Mouse (Mus musculus) mature B cell (primary cell): ENCODE data around the gene Lsp1.

Source experiments
- in situ Hi-C: fragments of 300-500 bp; cut with MboI; formaldehyde crosslinking; loops from 2 replicates; pipeline ENCODE4 v1.14.3; 2019

The Lsp1 gene

DNA sequence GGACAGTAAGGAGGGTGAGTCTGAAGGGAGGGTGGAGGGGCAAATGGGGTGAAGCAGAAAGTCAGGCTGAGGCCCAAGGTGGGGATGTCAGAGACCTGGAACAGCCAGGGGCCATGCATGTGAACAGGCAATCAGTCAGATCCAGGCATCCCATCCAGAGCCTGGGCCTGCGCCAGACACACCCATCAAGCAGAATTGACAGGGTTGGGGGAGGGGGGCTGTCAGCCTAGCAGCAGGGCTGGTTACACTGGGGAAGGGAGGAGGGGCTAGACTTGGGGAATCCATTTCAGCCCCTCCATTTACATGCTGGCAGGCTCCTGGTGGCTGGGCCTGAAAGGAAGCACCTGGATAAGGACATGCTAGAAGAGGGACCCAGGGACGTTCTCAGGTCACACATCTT, 45.3 kb downstream of the Lsp1 start:
- in situ Hi-C loops: no loop called here

DNA sequence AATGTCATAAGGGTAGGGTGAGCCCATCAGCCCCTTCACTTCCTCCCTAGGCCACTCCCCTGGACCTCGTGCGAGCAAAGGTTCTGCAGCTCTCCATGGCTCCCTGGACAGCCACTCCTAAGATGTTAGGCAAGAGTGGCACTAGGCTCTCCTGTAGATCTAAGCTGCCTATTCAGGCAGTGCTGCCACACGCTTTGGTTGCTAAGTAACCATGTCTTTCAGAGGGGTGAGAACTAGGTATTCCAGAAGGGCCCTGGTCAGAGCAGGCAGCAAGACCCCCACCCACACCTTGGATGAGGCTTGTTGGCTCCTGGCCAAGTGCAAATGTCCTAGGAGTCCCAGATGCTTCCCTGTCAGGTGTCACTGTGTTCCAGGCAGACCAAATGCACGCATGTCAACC, 45.9 kb downstream of the Lsp1 start:
- in situ Hi-C loops: no loop called here

DNA sequence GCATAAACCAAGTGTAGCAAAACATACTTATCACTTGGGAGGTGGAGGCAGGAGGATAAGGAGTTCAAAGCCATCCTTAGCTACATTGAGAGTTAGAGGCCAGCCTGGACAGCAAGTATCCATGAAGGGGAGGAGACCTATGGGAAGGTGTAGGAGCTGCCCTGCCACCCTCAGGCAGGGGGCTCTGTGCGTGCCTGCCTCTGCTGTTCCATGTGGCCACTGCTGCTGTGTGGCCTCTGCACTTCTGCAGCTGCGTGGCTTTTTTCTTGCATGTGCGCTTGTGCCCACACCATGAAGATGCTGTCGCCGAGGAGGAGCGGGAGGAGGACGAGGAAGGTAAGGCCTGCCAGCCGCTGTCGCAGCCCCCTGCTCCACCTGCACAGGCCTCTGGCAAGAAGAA, 46.8 kb downstream of the Lsp1 start:
- in situ Hi-C loops: no loop called here

DNA sequence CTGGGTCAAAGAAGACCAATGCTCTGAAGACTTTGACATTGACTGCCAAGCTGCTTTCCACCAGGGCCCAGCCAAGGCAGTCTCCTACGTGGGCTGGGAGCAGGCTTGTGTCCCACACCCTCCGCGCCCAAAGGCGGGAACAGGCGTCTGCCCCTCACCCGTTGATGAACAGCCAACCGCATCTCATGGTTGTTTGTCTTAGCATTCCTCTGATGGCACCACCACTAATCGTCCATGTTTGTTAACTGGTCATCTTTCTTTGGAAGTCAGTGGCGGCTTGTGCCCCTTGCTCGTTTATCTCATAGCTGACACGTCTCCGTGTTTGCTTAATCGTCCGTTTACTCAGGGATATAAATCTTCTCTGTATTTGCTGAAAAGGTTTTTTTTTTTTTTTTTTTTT, 48.9 kb downstream of the Lsp1 start:
- in situ Hi-C loops: no loop called here

DNA sequence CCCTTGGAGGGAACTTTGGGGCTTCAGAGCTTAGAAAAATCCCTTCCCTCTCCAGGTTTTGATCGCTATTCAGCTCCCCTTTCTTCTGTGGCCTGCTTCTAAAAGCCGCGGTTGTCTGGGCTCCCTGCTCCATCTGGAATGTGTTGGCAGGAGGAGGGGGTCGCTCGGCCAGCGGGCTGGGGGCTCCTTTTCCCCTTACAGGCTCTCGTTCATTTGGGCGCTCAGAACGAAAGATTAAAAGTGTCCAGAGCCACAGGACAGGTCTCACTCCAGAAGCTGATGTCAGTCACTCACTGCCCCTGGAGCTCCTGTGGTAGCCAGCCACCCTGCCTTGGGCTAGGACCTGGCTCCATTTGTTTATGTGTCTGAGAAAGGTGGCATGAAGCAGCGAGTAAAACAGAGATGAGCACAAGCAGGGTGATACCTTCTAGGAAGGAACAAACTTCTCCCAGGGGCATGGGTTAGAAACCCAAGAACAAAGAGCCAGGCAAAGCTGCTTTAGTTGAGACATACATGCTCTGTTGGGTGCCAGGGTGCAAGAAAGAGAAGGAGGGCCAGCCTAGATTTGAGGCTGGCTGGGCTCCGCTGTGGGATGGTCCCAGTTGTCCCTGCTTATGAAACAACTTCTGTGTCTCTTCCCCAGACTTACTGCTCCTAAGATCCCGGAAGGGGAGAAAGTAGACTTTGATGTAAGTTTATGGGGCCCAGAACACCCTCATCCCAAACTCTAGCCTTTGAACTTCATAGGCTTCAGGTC, 49.6 kb downstream of the Lsp1 start:
- in situ Hi-C loops: no loop called here

DNA sequence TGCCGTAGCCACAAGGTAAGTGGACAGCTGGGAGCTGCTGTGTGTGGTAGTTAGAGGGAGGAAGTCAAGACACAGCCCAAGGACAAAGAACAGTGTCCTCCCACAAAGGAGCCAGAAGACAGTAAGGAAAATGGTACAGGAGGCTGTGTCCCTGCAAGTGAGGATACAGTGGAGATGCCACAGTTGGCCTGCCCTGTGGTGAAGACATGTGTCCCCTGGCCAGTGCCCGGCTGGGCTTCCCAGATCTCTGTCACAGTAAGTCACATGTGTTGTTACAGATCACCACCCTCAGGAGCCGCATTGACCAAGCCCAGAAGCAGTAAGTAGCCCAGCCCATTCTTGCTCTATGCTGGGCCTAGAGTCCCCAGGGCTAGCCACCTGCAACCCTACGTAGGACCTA, 53.4 kb downstream of the Lsp1 start:
- in situ Hi-C loops: no loop called here

DNA sequence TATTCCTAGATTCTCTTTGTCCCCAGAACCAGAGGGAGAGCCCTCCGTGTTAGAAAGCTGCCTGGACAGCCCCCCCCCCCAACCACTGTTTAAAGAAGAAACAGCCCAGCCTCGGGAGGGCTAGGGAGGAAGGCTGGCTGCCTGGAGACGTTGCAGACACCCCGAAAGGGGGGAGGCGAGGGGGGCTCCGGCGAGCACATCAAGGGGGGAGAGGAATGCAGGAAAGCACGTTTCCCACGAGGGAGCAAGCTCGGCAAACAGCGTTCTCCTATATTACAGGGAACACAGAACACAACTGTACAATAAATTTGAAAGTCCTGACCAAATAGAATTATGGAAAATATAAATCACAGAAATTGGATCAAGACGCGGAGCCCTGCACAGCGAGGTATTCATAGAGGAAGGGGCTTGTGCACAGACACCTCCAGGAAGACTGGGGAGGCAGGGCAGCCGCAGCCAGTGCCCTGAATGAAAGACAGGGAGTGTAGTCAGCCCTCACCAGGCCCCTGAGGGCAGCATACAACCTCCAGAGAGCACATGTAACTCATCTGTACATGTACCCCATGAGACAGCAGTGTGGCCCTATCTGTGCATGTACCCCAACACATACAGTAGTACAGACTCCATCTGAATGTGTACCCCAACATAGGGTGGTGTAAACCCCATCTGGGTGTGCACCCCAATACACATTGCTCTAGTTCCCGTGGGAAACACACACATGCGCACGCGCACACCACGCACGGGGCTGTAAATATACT, 55.8 kb downstream of the Lsp1 start:
- in situ Hi-C loops: no loop called here

DNA sequence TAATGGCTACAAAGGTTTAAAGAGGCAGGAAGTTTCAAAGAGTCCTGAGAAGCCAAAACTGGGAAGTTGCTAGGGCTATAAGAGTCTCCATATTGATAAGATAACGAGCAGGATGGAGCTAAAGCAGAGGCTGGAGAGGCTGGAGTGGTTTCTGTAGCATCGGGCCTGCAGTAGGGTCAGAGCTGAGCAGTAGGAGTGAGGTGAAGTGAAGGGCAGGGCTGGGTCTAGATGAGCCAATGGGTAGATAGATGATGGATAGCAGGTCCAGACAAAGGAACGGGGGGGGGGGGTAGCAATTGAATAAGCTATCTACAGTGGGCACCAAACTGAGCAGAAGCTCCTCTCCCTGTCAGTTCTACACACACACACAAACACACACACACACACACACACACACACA, 56.9 kb downstream of the Lsp1 start:
- in situ Hi-C loops: no loop called here

DNA sequence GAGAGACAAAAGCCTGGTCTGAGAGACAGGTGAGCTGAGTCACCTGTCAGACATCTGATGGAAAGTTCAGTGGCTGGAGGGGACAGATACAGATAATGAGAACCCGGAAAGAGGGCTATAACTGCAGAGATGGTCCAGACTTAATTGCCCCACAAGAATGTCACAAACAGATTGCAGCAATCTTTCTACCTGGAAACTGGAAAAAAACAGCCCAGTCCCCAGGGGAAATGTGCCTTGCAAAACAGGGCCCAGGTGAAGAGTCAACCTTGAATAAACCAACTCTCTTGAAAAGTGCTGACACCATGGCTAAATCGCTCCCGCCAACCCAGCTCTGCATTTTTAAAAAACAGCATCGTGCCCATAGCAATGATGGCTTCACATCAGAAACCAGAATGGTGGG, 59.7 kb downstream of the Lsp1 start:
- in situ Hi-C loops: no loop called here

DNA sequence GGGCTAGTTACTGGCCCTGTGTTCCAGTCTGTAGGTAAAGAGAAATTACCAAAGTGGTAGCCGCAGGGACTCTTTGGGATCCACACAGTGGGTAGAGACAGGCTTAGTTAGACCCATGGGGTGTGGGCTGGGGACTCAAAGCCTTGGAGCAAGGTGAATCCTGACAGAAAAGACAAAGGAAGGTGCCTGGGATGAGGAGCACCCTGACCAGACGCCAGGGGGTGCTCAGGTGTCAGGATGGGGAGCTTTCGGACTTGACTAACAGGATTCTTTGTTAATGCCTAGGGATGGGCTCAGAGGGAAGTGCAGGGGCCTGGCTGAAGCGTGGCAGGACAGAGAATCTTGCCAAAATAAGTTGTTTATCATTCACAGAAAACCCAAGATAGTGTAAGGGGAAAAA, 61.7 kb downstream of the Lsp1 start:
- in situ Hi-C loops: no loop called here

DNA sequence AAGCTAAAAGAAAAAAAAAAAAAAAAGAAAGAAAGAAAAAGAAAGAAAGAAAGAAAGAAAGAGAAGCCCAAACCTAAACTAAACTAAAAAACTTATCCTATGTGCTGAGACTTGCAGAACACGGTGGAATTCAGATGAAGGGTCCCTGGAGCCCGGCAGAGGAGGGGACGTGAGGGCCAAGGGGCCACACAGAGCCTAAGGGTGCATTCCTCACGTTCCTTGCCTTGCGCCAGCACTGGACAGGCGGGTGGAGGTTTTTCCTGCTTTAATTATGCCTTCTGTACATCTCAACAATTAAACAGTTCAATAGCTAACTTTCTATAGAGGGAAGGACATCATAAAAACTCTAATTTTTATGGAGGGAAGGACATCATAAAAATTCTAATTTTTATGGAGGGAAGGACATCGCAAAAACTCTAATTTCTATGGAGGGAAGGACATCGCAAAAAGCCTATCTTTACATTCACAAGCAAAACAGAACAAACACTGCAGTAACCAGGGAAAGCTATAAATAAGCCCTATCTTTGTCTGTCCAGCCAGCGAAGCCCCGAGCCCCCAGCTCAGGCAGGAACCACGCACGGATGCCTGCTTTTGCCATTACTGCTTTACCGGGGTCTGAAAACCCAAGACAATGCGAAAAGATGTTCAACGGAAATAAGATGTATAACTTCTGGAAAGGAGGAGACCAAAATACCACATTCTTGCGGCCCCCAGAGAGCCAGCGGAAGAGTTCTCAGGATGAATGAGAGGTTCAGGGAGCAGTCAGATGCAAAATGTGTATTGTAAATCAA, 62.8 kb downstream of the Lsp1 start:
- in situ Hi-C loops: no loop called here

DNA sequence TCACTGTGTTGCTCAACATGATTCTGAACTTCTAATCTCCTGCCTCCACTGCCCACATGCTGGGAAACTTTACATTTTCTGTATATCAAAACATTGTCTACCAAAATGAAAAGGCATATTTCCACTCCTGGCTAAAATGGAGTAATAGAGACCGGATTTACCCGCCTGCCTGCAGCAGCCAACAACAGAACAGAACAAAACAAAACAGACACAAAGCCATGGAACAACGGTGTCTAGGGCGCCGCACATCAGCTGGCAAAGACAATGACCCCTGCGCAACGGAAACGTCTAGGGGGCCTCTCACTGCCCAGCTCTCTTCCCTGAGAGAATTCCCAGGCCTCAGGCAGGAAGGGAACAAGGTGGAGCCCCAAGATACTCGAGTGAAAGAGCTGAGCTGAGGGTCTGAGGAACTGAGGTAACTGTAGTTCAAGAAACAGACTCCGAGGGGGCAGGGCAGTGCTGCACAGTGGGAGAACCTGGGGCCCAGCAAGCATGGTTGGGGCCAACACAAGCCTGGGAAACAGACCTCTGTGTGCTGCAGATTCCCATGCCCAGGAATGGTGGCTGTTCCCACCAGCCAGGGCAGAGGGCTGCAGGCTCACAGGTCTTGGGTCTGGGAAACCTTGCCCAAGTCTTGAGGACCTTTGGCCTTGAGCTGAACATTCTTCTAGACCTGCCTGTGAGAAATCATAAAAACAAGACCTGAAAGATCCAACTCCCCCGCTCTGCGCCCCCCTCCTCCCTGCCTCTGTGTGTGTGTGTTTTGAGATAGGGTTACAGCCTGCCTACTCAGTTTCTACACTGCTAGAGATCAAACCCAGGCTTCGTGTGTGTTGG, 65.0 kb downstream of the Lsp1 start:
- in situ Hi-C loops: loop anchor here (5.0 kb wide), 1 partner anchor 78 kb away; no protein-coding TSS in a partner anchor

DNA sequence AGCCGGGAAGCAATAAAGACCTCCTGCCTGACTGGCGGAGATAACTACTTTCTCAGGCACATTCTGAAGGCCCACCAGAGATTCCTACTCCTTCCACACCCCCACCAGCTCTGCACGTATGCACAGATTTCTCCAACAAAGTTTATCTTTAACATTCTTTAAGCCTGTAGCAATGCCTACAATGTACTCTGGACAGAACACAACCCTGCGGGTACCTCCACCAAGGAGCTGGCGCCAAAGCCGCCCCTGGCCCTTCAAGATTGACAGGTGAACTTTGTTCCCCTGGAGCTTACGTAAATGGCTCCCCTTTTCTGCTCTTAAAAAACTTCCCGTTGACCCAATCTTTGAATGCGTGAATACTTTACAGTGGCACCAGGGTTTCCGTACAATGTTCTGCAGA, 68.7 kb downstream of the Lsp1 start:
- in situ Hi-C loops: loop anchor here (5.0 kb wide), 1 partner anchor 82 kb away; no protein-coding TSS in a partner anchor

DNA sequence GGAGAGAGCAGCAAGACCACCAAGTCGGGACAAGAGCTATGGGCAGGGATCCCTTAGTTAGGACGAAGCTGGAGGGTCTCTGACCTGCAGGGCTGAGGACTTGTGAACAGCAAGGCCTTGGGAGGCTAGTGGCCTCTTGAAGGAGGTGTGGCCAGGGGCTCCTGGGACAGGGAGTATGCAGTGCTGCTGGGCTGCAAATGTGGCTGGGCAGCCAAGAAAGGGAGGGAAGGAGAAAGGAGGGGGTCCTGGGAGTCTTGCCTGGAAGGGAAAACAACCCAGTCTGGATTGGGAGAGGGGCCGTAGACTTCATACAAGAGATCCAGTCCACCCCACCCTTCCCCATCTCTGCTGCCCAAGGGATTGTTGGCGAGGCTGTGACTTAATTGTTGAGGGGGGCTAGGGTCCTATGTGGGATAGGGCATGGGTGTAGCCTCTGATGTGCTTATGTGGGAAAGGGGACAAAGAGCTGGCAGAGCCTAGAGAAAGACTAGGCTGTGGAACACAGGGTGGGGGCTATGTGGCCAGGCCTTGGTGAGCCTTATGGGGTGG, 71.4 kb downstream of the Lsp1 start:
- in situ Hi-C loops: no loop called here

DNA sequence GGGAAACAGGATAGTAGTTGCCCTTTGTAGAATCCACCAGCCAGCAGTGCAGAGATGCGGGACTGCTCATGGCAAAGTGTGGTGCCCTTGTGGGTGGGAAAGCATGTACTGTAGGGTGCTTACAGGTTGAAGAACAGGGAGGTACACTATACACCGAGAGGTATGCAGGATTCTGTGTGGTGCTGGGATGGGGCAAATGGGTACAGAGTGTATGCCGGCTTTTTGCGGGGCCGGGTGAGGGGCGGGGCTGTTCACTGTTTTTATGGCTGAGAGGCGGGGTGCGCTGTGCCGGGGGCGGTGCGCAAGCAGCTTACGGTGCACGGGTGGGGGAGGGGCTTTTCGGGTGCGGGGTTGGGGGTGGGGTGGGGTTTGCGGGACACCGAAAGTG, 72.1 kb downstream of the Lsp1 start, which contains the start of gene Mrpl23:
Gene Mrpl23, plus strand, starts transcription at position 16 of the 388 bp plus-strand sequence.
- in situ Hi-C loops: no loop called here

DNA sequence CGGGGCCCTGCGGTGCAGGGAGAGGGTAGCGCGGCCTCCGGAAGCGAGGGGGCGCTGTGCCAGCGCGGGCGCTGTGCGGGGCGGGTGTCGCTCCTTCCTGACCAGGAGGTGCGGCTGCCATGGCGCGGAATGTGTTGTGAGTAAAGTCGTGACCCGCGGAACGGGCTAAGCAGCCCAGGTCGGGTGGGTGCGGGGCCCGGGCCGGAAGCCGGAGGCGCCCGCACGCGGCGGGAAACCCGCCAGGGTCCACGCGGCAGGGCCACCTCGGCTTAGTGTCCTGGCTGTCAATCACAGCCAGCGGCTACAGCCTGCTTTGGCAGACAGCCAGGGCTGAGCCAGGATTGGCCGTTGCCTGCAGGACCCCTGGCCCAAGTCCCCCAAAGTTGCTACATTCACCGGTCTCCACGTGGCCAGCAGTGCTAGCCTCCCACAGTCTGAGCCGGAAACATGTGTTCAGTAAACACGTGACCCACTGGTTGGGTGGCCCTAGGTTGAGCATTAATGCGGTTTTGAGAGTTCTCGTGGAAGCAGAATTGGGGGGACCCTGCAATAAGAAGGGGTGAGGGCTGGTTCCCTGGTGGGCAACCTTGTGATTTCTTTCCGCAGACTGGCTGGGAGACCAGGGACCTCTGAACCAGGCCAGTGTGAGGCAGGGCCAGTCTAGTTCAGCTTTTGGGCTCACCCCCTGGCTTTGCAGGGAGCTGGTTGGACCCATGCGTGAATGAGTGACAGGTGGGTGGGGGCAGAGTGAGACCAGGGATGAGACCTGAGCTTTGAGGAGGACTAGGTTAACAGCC, 72.6 kb downstream of the Lsp1 start:
- in situ Hi-C loops: no loop called here

DNA sequence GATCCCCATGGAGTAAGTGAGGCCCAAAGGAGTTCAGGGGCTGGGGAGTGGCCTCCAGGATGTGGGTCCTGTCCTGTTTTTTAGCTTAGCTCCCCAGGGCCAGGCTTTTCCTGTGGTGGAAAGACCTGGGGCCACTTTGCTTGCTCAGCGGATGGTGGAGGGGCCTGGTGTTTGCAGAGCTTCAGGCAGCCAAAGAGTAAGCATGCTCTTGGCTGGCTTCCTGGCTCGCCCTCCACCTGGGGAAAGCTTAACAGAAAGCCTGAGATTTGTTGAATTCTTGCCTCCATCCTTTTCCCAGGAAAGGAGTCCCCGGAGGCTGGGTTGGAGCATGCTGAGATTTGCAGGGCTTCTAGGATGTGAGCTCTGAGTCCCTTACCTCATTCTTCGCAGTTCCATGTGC, 74.5 kb downstream of the Lsp1 start:
- in situ Hi-C loops: no loop called here

DNA sequence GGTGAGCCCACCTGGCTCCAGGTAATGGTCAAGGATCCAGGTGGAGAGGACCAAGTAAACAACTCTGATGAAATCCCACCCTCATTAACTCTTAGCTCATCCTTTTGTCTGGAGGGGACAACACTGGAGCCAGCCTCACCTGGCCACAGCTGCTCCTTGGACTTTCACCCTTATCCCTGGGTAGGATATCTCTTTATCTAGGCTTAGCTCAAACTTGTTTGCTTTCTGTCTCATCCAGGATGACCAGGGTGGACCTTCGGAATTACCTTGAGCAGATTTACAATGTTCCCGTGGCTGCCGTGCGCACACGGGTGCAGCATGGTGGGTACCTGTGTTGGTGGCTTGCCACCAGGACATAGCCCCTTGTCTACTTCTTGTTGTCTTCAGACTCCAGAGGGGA, 75.2 kb downstream of the Lsp1 start:
- in situ Hi-C loops: no loop called here

DNA sequence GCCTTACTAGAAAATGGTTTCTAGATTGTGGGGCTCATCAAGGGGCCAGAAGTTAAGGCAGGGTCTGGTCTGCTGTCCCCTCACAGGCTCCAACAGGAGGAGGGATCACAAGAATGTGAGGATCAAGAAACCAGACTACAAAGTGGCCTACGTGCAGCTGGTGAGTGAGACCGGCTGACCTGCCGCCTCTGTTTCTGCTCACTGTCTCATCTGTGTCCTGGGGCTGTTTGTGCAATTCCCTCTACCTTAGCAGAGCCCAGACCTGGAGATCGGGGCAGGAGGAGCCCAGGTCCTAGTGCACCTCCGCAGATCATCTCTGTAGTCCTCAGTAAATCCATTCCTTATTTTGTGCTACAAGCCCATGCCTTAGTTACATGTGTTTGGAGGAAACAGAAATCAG, 76.6 kb downstream of the Lsp1 start:
- in situ Hi-C loops: no loop called here

DNA sequence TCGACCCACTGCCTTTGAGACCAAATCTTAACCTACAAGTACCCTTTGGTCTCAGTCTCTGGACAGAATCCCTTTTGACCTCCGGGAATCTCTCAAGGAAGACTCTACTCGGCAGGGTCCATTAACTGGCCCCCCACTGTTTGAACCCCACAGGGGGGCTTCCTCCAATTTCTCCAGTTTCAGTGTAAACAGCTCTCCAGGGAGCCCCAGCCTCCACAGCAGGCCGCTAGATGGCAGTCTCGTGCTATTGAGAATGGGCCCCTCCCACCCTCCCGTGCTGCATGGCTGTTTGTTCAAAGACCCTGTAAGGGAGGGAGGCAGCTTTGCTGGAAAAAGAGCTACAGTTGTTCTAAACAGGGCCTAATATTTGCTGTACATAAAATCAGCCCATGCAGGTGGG, 77.3 kb downstream of the Lsp1 start:
- in situ Hi-C loops: no loop called here

DNA sequence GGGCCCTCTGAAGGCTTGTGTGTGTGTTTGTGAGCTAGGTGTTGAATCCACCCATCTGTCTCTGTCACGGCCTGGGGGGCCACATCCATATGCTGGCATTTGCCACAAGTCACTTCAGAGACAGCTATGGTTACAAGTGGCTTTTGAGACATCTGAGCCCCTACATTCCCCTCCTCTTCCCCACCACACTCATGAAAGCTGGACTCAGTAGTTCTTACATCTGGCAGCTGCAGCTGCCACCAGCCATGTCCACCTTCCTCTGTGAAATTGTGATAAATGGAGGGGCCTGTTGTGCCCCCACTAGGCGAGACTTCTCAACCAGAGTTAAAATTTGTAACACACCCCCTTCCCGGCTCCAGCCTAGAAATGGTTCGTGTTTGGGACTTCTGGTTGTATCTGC, 77.7 kb downstream of the Lsp1 start:
- in situ Hi-C loops: no loop called here
